Mouse (Mus musculus) hindbrain, postnatal 0 days (tissue): ENCODE measurements at regions not wholly inside any gene's neighbourhood (a gene's known extent, or its start where the extent isn't known, plus 50 kb on each side); places are given as distances from the start of the nearest gene placed in this dataset.

Source experiments
- ATAC-seq: fragments of 200-750 bp; cut with Nextera tagmentation; 2 replicates; pipeline ENCODE4 v1.8.0; 2017; ENCODE audit warnings: mild to moderate bottlenecking, moderate TSS enrichment, moderate library complexity
- DNase-seq: peaks from one replicate; pipeline ENCODE4 v3.0.0-alpha.2; 2015; ENCODE audit warnings: low spot score
- H3K27ac ChIP-seq: fragments of 300-500 bp; sonication (generic); 2 replicates; pipeline ENCODE4 v1.5.1; 2014; ENCODE audit warnings: mild to moderate bottlenecking
- H3K27me3 ChIP-seq: fragments of 300-500 bp; sonication (generic); 2 replicates; pipeline ENCODE4 v1.6.1; 2014; ENCODE audit warnings: low read length, mixed read lengths; ENCODE audit not compliant: insufficient read depth
- H3K36me3 ChIP-seq: fragments of 300-500 bp; sonication (generic); 2 replicates; pipeline ENCODE4 v1.6.1; 2014; ENCODE audit warnings: low read length, mixed read lengths; ENCODE audit not compliant: insufficient read depth
- H3K4me1 ChIP-seq: fragments of 300-500 bp; sonication (generic); 2 replicates; pipeline ENCODE4 v1.6.1; 2014; ENCODE audit warnings: antibody characterized with exemption, low read length, mixed read lengths; ENCODE audit not compliant: insufficient read depth
- H3K4me2 ChIP-seq: fragments of 300-500 bp; sonication (generic); 2 replicates; pipeline ENCODE4 v1.6.1; 2014; ENCODE audit warnings: low read depth, mild to moderate bottlenecking, low read length, moderate library complexity, mixed read lengths
- H3K4me3 ChIP-seq: fragments of 300-500 bp; sonication (generic); 2 replicates; pipeline ENCODE4 v1.5.1; 2014; ENCODE audit warnings: low read length
- H3K9ac ChIP-seq: fragments of 300-500 bp; sonication (generic); replicated peaks from 2 replicates; pipeline ENCODE4 v1.6.1; 2014; ENCODE audit warnings: mild to moderate bottlenecking, low read length, moderate library complexity, mixed read lengths
- H3K9me3 ChIP-seq: fragments of 300-500 bp; sonication (generic); 2 replicates; pipeline ENCODE4 v1.6.1; 2016; ENCODE audit warnings: low read length, mixed read lengths
- CTCF ChIP-seq: IDR thresholded peaks from 2 replicates; pipeline ENCODE4 v1.5.1; 2016; ENCODE audit warnings: antibody characterized with exemption, control low read depth, low read depth
- WGBS: fragments of 180-500 bp; shearing (Covaris S2); extraction: QIAGEN DNeasy Blood & Tissue Kit; methylation state at CpG from one replicate; pipeline ENCODE4 v1.1.7; 2014; 5-methylcytosine and 5-hydroxymethylcytosine counted together

DNA sequence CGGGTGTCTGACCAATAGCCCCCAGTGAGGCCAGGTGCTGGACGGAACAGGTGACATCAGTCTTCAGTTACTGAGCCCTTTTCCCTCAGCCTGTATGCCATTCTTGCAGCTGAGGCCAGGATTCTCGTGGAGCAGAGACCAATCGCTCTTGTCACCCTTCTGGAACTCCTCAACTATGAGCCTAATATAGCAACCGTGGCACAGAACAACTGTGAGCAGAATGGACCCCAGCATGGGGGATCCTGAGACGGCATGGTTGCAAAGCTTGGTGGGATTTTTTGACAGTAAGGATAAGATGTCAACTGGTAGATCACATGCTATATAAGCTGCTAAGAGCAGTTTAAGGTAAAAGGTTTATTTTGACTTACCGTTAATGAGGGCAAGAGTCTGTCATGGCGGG, 105.5 kb upstream of the 1700012A03Rik start:
- WGBS, result 80% methylated on average over 8 of the region's 8 CpGs
- ATAC-seq, result no peak
- H3K9ac ChIP-seq, result no peak overlapping the region
- no peak overlapping the region for H3K4me3 ChIP-seq
- H3K27ac ChIP-seq, result no peak overlapping the region
- no peak overlapping the region for H3K4me2 ChIP-seq
- H3K4me1 ChIP-seq, result no peaks in the 10 kb centered on the region
- no peaks in the 10 kb centered on the region for H3K36me3 ChIP-seq
- no peaks in the 10 kb centered on the region for H3K27me3 ChIP-seq
- no peaks in the 10 kb centered on the region for H3K9me3 ChIP-seq
- no peak for DNase-seq
- TF ChIP-seq CTCF, result no peak

DNA sequence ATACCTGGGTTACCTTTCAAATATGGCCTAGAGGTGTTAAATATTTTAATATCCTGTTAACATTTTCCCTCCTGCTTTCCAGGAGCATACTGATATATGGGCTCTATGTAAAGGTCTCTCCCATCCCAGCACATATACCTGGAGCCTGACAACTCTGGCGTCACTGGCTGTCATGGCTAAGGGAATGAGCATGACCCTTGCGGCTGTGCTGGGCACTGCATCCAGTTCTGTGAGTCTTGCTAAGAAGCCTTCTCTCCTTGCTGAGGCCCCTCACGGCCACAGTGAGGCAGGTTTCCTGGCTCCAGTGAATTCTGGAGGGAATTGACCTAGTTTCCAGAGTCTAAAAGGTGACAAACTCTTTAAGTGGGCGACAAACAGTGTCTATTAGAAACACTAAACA, 107.3 kb upstream of the 1700012A03Rik start:
- ATAC-seq (no peak), DNase-seq (peak; percentile 39)
- no peak overlapping the region for H3K9ac ChIP-seq
- H3K36me3 ChIP-seq, result no peaks in the 10 kb centered on the region
- H3K27me3 ChIP-seq, result no peaks in the 10 kb centered on the region
- H3K4me3 ChIP-seq, result no peak overlapping the region
- no peaks in the 10 kb centered on the region for H3K4me1 ChIP-seq
- no peak overlapping the region for H3K27ac ChIP-seq
- H3K4me2 ChIP-seq, result no peak overlapping the region
- no peaks in the 10 kb centered on the region for H3K9me3 ChIP-seq
- peak; percentile 58 for TF ChIP-seq CTCF
- WGBS, result 72% methylated on average over 4 of the region's 4 CpGs

DNA sequence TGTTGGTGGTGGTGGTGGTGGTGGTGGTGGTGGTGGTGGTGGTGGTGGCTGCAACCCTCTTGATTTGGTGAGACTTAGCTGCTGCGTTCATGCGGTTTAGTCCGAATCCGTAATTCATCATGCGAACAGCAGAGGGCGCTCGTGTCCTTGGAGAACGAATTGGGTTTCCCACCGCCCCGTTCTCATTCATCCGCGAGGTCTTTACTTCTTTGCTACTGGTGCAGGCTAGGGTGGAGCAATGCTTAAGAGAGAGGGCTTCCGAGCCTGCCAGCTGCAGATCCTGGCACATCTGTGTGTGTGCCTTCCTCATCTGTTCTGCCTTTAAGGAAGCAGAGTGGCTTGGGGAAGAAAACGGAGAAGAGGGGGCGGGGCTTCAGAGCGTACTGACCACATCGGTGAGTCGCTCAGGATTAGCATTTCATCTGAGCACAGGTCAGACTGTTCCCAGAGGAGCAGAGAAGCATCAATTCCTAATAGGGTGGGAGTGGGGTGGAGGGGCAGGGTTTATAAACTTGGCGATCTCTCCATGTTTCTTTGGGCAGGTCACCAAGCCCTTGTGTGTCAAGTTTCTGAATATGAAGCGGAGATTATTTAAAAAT, 111.7 kb upstream of the 1700012A03Rik start:
- TF ChIP-seq CTCF, result peak; percentile 91
- ATAC-seq (peak; percentile 85), DNase-seq (peak; percentile 95)
- 5% methylated on average over 20 of the region's 20 CpGs for WGBS
- 0 out of 2 replicates have a peak, but pooled peaks cover 2% of the 10 kb centered on the region for H3K4me1 ChIP-seq
- H3K9ac ChIP-seq, result no peak overlapping the region; the same call in 1 of the 2 replicates
- peak overlapping the region; percentile 31 for H3K4me3 ChIP-seq
- no peaks in the 10 kb centered on the region for H3K27me3 ChIP-seq
- no peaks in the 10 kb centered on the region for H3K36me3 ChIP-seq
- no peak overlapping the region for H3K27ac ChIP-seq
- H3K9me3 ChIP-seq, result no peaks in the 10 kb centered on the region
- peak overlapping the region; percentile 60 for H3K4me2 ChIP-seq

- H3K4me3 ChIP-seq, result no peak overlapping the region
- no peaks in the 10 kb centered on the region for H3K9me3 ChIP-seq
- no peak for TF ChIP-seq CTCF
- no peaks in the 10 kb centered on the region for H3K27me3 ChIP-seq
- no peak overlapping the region for H3K9ac ChIP-seq
- DNase-seq (no peak), ATAC-seq (no peak)
- H3K36me3 ChIP-seq, result no peaks in the 10 kb centered on the region
- H3K4me2 ChIP-seq, result no peak overlapping the region
- 0 out of 2 replicates have a peak, but pooled peaks cover 5% of the 10 kb centered on the region for H3K4me1 ChIP-seq
- WGBS, result 70% methylated on average over 12 of the region's 12 CpGs
- no peak overlapping the region for H3K27ac ChIP-seq
These were observed 112.9 kb upstream of the 1700012A03Rik start for GRCm38 (mm10) chr6:31937146-31937545.

DNA sequence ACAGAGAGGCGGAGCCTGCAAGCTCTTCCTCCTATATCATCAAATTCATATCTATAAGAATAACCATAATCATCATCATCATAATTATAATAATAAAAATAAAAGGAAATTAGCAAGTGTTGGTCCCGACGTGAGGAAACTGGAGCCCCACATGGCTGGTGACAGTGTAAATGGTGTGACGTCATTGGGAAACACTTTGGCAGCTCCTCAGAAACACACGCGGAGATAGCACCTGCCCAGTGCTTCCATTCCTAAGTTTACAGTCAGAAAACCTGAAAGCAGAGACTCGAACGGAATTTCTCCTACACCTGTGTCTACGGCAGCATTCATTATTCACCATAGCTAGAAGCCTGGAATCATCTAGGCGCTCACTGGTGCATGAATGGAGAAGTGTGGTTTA, 115.2 kb upstream of the 1700012A03Rik start:
- Histone ChIP-seq H3K4me2 (no peak overlapping the region), H3K27ac (no peak overlapping the region), H3K4me1 (0 out of 2 replicates have a peak, but pooled peaks cover 5% of the 10 kb centered on the region), H3K36me3 (no peaks in the 10 kb centered on the region), H3K9me3 (no peaks in the 10 kb centered on the region), H3K9ac (no peak overlapping the region), H3K4me3 (no peak overlapping the region), H3K27me3 (no peaks in the 10 kb centered on the region)
- no peak for ATAC-seq
- TF ChIP-seq CTCF, result no peak
- 81% methylated on average over 10 of the region's 10 CpGs for WGBS
- DNase-seq, result no peak

DNA sequence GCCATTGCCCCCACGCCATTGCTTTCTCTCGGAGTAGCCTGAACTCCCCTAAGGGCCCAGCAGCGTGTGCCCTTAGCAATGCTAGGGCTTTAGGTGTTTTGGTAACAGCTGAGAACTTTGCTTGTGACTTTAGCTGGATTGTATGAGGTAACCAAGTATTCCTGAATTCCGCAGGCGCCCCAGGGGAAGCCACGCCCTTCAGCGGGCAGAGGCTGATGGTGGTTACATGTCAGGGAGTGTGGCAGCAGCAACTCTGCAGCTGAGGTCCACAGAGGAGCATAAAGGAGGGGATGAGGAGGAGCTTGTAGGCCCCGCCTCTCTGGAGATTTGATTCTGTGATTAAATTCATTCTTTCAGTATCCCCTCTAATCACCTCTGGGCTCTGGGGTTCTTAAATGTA, 116.1 kb upstream of the 1700012A03Rik start:
- DNase-seq (no peak), ATAC-seq (no peak)
- WGBS, result 68% methylated on average over 8 of the region's 8 CpGs
- H3K9ac ChIP-seq, result no peak overlapping the region
- no peak overlapping the region for H3K4me3 ChIP-seq
- H3K4me2 ChIP-seq, result no peak overlapping the region
- H3K4me1 ChIP-seq, result 0 out of 2 replicates have a peak, but pooled peaks cover 5% of the 10 kb centered on the region
- TF ChIP-seq CTCF, result no peak
- no peaks in the 10 kb centered on the region for H3K9me3 ChIP-seq
- no peaks in the 10 kb centered on the region for H3K27me3 ChIP-seq
- no peak overlapping the region for H3K27ac ChIP-seq
- H3K36me3 ChIP-seq, result no peaks in the 10 kb centered on the region

DNA sequence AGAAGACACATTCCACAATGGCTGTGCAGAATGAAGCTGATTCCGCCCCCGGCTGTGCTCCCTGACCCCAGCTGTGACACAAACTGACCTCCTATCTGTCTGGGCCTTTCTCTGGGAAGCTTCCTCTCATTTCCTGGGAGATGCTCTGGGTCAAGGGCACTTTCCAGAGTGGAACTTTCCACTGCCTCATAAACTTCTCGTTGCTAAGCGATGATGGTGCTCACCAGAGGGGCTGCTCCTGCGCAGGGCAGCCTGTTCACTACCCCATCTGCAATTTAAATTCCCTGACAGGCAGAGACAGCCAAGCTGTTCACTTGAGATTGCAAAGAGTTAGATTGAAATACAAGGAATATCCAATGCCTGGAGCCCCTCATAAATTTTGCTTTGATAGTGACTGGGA, 116.7 kb upstream of the 1700012A03Rik start:
- 0 out of 2 replicates have a peak, but pooled peaks cover 5% of the 10 kb centered on the region for H3K4me1 ChIP-seq
- no peak for ATAC-seq
- H3K36me3 ChIP-seq, result no peaks in the 10 kb centered on the region
- WGBS, result 13% methylated on average over 5 of the region's 5 CpGs
- no peak overlapping the region for H3K27ac ChIP-seq
- TF ChIP-seq CTCF, result no peak
- H3K9ac ChIP-seq, result no peak overlapping the region
- DNase-seq, result peak; percentile 22
- no peak overlapping the region for H3K4me2 ChIP-seq
- H3K27me3 ChIP-seq, result no peaks in the 10 kb centered on the region
- no peaks in the 10 kb centered on the region for H3K9me3 ChIP-seq
- no peak overlapping the region for H3K4me3 ChIP-seq
